Mouse (Mus musculus): ENCODE data around the gene Gm13287. TPM values are rescaled to one million over a fixed set of nuclear protein-coding genes. Genes with fewer than 3 reads are reported as not detected.
"Not testable (repeated sequence)": the region's sequence is repeated elsewhere in the genome, so short reads cannot be mapped to it uniquely, and the experiment has no call there.

Gm13287 gene
- total RNA-seq, 2 experiments from 2014 or later = not detected

GRCm38 (mm10) chr4:88793936-88794675, 8.9 kb upstream of the Gm13287 start, which contains the start of gene Gm13275:
TSS of gene Gm13275 (plus strand) at chr4:88794487.
- intact Hi-C loops (cut with DNase I) = not testable (repeated sequence)
- peak; percentile 45 to 80 for DNase-seq

- intact Hi-C loops (cut with DNase I); DNase-seq: not testable (repeated sequence)
Observed at GRCm38 (mm10) chr4:88797097-88797496, 6.0 kb upstream of the Gm13287 start, which contains the start of gene Gm13279. TSS of gene Gm13279 (plus strand) at chr4:88797397.

DNA sequence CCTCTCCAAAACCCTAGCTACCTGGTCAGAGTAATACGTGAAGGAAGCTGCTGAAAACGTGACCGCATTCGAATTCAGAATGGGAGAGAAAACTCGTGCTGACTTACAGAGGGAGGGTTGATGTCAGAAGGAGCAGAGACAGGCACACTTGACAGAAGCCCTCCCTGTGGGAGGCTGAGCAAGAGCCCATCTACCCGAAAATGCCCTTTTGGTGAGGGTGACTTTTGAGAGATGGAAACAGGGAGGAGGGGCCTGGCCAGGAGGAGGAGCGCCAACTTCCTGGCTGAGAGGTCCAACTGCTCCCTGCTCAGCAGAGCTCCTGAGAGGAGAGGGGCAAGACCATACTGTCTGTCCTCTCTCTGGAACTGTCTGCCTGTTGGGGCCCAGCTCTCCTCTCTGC, 3.7 kb upstream of the Gm13287 start, which contains the start of gene Gm13285:
TSS of gene Gm13285 (plus strand) at position 301 of the 400 bp plus-strand sequence.
- DNase-seq; intact Hi-C loops (cut with DNase I): not testable (repeated sequence)

GRCm38 (mm10) chr4:88805231-88805630, 2.2 kb downstream of the Gm13287 start, which contains the start of gene Gm13288:
TSS of gene Gm13288 (plus strand) at chr4:88805531.
- intact Hi-C loops (cut with DNase I); DNase-seq: not testable (repeated sequence)

DNA sequence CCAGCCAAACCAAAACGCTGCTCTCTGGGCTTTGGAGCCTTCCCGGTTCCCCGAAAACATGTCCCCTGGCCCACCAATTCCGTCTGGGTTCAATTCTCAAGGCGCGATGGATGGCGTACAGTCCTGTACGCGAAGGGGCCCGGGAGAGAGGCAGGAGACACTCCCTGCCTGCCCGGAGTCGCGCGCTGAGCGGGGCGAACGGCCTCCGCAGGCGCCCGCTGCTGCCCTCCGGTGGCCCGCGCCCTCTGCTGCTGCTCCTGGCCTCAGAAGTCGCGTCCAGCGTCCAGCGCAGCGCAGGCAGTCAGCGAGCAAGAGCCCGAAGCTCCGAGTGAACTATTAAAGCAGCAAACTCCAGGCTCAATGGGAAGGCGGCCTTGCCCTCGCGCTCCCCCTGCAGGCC, 2.7 kb downstream of the Gm13287 start:
- intact Hi-C loops (cut with DNase I); DNase-seq: not testable (repeated sequence)

GRCm38 (mm10) chr4:88815928-88816327, 12.9 kb downstream of the Gm13287 start, which contains the start of gene Ifna7:
TSS of gene Ifna7 (plus strand) at chr4:88816228.
- DNase-seq = no peak
- intact Hi-C loops (cut with DNase I) = no loop called here

GRCm38 (mm10) chr4:88819659-88820058, 16.6 kb downstream of the Gm13287 start, which contains the start of gene Ifna11:
TSS of gene Ifna11 (plus strand) at chr4:88819959.
- intact Hi-C loops (cut with DNase I) = loop anchor here (2.0 kb wide), 1 partner anchor 137 kb away; the partner anchor contains the start of gene Ifna2
- DNase-seq = no peak

- DNase-seq = no peak
- intact Hi-C loops (cut with DNase I) = no loop called here
Observed at GRCm38 (mm10) chr4:88822995-88823394, 19.9 kb downstream of the Gm13287 start.

DNA sequence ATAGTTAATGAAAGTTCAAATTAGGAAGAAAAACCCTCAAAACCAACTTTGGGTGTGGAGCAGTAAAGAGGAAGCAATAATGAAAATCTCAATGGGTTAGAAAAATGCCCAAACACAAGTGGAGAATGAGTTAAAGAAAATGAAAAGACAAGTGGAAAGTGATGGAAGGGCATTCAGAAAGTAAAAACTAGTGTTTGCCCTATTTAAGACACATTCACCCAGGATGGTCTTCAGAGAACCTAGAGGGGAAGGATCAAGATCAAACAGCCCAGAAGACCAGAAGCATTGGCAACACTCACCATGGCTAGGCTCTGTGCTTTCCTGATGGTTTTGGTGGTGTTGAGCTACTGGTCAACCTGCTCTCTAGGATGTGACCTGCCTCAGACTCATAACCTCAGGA, 24.1 kb downstream of the Gm13287 start, which contains the start of gene Ifna6:
TSS of gene Ifna6 (plus strand) at position 301 of the 400 bp plus-strand sequence.
- intact Hi-C loops (cut with DNase I); DNase-seq: not testable (repeated sequence)

DNA sequence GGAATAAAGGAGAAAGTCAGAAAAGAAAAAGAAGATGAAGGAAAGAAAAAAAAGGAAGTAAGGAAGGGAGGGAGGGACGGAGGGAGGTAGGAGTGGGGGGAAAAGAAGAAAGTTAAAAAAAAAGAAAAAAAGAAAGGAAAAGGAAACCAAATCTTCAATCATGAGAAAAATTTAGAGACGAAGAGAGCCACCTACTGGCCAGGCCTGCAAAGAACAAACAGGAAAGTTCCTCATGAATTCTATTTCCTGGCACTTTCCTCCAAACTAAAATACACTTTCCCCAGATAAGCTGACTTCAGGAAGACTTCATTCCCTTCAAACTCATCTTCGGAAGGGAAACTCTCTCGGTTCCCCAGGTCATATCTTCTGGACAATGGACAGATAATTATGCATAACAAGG, 27.5 kb downstream of the Gm13287 start:
- no peak for DNase-seq
- intact Hi-C loops (cut with DNase I) = no loop called here

DNA sequence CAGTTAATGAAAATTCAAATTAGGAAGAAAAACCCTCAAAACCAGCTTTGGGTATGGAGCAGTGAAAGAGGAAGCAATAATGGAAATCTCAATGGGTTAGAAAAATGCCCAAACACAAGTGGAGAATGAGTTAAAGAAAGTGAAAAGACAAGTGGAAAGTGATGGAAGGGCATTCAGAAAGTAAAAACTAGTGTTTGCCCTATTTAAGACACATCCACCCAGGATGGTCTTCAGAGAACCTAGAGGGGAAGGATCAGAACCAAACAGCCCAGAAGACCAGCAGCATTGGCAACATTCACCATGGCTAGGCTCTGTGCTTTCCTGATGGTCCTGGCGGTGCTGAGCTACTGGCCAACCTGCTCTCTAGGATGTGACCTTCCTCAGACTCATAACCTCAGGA, 32.2 kb downstream of the Gm13287 start, which contains the start of gene Ifna5:
TSS of gene Ifna5 (plus strand) at position 301 of the 400 bp plus-strand sequence.
- DNase-seq; intact Hi-C loops (cut with DNase I): not testable (repeated sequence)

- no peak for DNase-seq
- intact Hi-C loops (cut with DNase I) = no loop called here
Observed at GRCm38 (mm10) chr4:88838828-88839227, 35.8 kb downstream of the Gm13287 start.

GRCm38 (mm10) chr4:88840058-88840457, 37.0 kb downstream of the Gm13287 start:
- intact Hi-C loops (cut with DNase I) = no loop called here

DNA sequence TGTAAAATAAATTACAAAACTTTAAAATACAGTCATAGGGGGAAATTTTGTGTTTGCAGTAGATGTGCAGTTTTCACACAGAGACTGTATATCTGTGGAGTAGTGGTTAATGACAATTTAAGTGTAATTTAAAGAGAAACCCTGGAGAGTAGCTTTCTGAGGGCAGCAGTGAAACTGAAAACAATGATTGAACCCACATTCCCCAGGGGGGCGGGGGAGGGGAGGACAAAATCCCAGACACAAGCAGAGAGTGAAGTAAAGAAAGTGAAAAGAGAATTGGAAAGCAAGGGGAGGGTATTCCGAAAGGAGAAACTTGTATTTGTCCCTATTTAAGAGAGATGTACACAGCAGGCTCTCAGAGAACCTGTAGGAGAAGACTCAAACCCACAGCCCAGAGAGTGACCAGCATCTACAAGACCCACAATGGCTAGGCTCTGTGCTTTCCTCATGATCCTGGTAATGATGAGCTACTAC, 38.4 kb downstream of the Gm13287 start, which contains the start of gene Ifna4:
TSS of gene Ifna4 (plus strand) at position 424 of the 474 bp plus-strand sequence.
- no peak for DNase-seq
- intact Hi-C loops (cut with DNase I) = no loop called here

More at GRCm38 (mm10) chr4:88840058-88840457, 37.0 kb downstream of the Gm13287 start:
- DNase-seq = no peak

GRCm38 (mm10) chr4:88845334-88845733, 42.3 kb downstream of the Gm13287 start:
- intact Hi-C loops (cut with DNase I) = no loop called here
- DNase-seq = no peak

GRCm38 (mm10) chr4:88849698-88850097, 46.6 kb downstream of the Gm13287 start, which contains the start of gene Ifna1:
TSS of gene Ifna1 (plus strand) at chr4:88850087.
- intact Hi-C loops (cut with DNase I) = no loop called here
- no peak for DNase-seq

GRCm38 (mm10) chr4:88851026-88851763, 48.1 kb downstream of the Gm13287 start:
- no peak for DNase-seq

More at GRCm38 (mm10) chr4:88851026-88851763, 48.1 kb downstream of the Gm13287 start:
- intact Hi-C loops (cut with DNase I) = no loop called here

Data from gastrocnemius, postnatal 36 days (tissue).